Comparison of ENCODE assay signal across 8 mouse cellular contexts in the genomic region with DNA sequence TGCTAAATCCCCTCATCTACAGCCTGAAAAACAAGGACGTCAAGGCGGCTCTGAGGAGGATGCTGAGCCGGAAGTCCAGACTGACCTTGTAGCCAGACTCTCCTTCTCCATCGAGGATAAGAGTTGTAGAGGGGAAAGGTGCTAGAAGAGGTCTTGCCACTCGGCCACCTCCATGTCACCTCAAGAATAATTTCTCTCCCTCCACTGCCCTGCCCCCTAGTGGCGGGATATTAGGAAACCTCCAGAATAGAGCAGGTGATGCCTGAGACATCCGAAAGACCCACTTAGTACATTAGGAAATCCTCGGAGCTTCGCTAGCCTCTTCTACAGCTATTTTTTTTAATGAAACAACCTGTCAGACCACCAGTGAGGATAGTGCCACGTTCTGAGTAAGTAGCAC. TPM values are rescaled to one million over a fixed set of nuclear protein-coding genes. Genes with fewer than 3 reads are reported as not detected.
A peak's percentile ranks its signal among the peaks of the same experiment; 100 is the strongest.
DNase-seq lines count a peak whose midpoint lies in the region; ATAC-seq and TF ChIP-seq lines count a peak whose summit lies in the region.

No protein-coding gene starts in this region.

- DNase-seq in A20 (ENCODE audit: low read depth, low spot score), result peak; percentile 57
- DNase-seq in MEL-GATA-1-ER (ENCODE audit: extremely low read depth, low read depth), result peak; percentile 42
- DNase-seq in cerebellum, adult 8-10 months, result peak; percentile 28
- DNase-seq in induced T-regulatory cell, adult 2 months (ENCODE audit: low read depth), result peak; percentile 67
- no peak for DNase-seq in frontal cortex, postnatal 25 days (ENCODE audit: low spot score in 2 of 2)

- no peak overlapping the region for H3K4me2 ChIP-seq in intestine, postnatal 0 days (replicated peaks; ENCODE audit: low read depth)
- H3K4me2 ChIP-seq in intestine, embryonic 15.5 days (replicated peaks), result no peak overlapping the region

- no peaks in the 10 kb centered on the region for H3K9me3 ChIP-seq in intestine, postnatal 0 days (ENCODE audit: control insufficient read depth)
- H3K9me3 ChIP-seq in intestine, embryonic 15.5 days, result no peaks in the 10 kb centered on the region

- no peaks in the 10 kb centered on the region for H3K36me3 ChIP-seq in intestine, postnatal 0 days (ENCODE audit: control insufficient read depth, insufficient read depth)
- no peaks in the 10 kb centered on the region for H3K36me3 ChIP-seq in intestine, embryonic 15.5 days

- H3K27ac ChIP-seq in intestine, postnatal 0 days (ENCODE audit: low read depth, low read length), result no peak overlapping the region
- no peak overlapping the region for H3K27ac ChIP-seq in intestine, embryonic 15.5 days

- ATAC-seq in intestine, postnatal 0 days, result no peak
- no peak for ATAC-seq in intestine, embryonic 15.5 days
- ATAC-seq in neutrophil, adult 5-6 weeks (ENCODE audit: extremely low read depth, insufficient number of reproducible peaks, low FRiP score, poor library complexity, severe bottlenecking), result peak; percentile 53

- no peaks in the 10 kb centered on the region for H3K4me1 ChIP-seq in intestine, postnatal 0 days (replicated peaks; ENCODE audit: control insufficient read depth, insufficient read depth, low read length)
- no peaks in the 10 kb centered on the region for H3K4me1 ChIP-seq in intestine, embryonic 15.5 days (replicated peaks)

- no peak overlapping the region for H3K9ac ChIP-seq in intestine, postnatal 0 days (ENCODE audit: low read depth, low read length)
- no peak overlapping the region for H3K9ac ChIP-seq in intestine, embryonic 15.5 days

- 0 out of 2 replicates have a peak, but pooled peaks cover 10% of the 10 kb centered on the region for H3K27me3 ChIP-seq in intestine, postnatal 0 days (replicated peaks; ENCODE audit: control insufficient read depth, insufficient read depth, low read length)
- no peaks in the 10 kb centered on the region for H3K27me3 ChIP-seq in intestine, embryonic 15.5 days (replicated peaks)

- 47% methylated on average over 10 of the region's 10 CpGs for WGBS in intestine, postnatal 0 days
- WGBS in intestine, embryonic 15.5 days, result 50% methylated on average over 10 of the region's 10 CpGs

- TF ChIP-seq CTCF in intestine, postnatal 0 days (IDR thresholded peaks at IDR 0.05; ENCODE audit: low read depth), result peak; percentile 80

- no peak overlapping the region for H3K4me3 ChIP-seq in intestine, postnatal 0 days (ENCODE audit: low read depth, low read length)
- no peak overlapping the region for H3K4me3 ChIP-seq in intestine, embryonic 15.5 days (replicated peaks)

RNA-seq across cellular contexts. Expression of a gene that starts 5.7 kb away (rescaled TPM):
- not detected in 2 replicates for polyA plus RNA-seq in intestine, postnatal 0 days (2015; fragmentation: Nextera tagmentation; extraction: Ambion mirVana)
- not detected in 2 replicates for polyA plus RNA-seq in intestine, embryonic 15.5 days (2015; fragmentation: Nextera tagmentation; extraction: Ambion mirVana)
- total RNA-seq in neutrophil, adult 5-6 weeks (2017), result not detected in 2 replicates

RNA-seq across cellular contexts. Expression of a gene that starts 7.1 kb away (rescaled TPM):
- polyA plus RNA-seq in intestine, postnatal 0 days (2015; fragmentation: Nextera tagmentation; extraction: Ambion mirVana), result 0.34 and 0.56 TPM in 2 replicates
- 0.23 TPM in 1 of 2 replicates, not detected in the other for polyA plus RNA-seq in intestine, embryonic 15.5 days (2015; fragmentation: Nextera tagmentation; extraction: Ambion mirVana)
- total RNA-seq in neutrophil, adult 5-6 weeks (2017), result not detected in 2 replicates

RNA-seq across cellular contexts. Expression of a gene that starts 16.8 kb away (rescaled TPM):
- polyA plus RNA-seq in intestine, postnatal 0 days (2015; fragmentation: Nextera tagmentation; extraction: Ambion mirVana), result not detected in 2 replicates
- not detected in 2 replicates for polyA plus RNA-seq in intestine, embryonic 15.5 days (2015; fragmentation: Nextera tagmentation; extraction: Ambion mirVana)
- not detected in 2 replicates for total RNA-seq in neutrophil, adult 5-6 weeks (2017)

RNA-seq across cellular contexts. Expression of a gene that starts 23.0 kb away (rescaled TPM):
- not detected in 2 replicates for polyA plus RNA-seq in intestine, postnatal 0 days (2015; fragmentation: Nextera tagmentation; extraction: Ambion mirVana)
- not detected in 2 replicates for polyA plus RNA-seq in intestine, embryonic 15.5 days (2015; fragmentation: Nextera tagmentation; extraction: Ambion mirVana)
- total RNA-seq in neutrophil, adult 5-6 weeks (2017), result 0.12 TPM in 1 of 2 replicates, not detected in the other

RNA-seq across cellular contexts. Expression of a gene that starts 44.4 kb away (rescaled TPM):
- polyA plus RNA-seq in intestine, postnatal 0 days (2015; fragmentation: Nextera tagmentation; extraction: Ambion mirVana), result not detected in 2 replicates
- not detected in 2 replicates for polyA plus RNA-seq in intestine, embryonic 15.5 days (2015; fragmentation: Nextera tagmentation; extraction: Ambion mirVana)
- total RNA-seq in neutrophil, adult 5-6 weeks (2017), result not detected in 2 replicates

Comparison
In these comparisons a context has a peak if more than half of its experiments do, and no peak if none do; other contexts are left out.
1. DNase-seq: peak in A20 (single experiment), MEL-GATA-1-ER (single experiment), cerebellum, adult 8-10 months (single experiment) and induced T-regulatory cell, adult 2 months (single experiment); none in frontal cortex, postnatal 25 days (0 of 2).